ENCODE assay signal across 26 mouse cellular contexts in genomic region chr2:129742016-129742415, GRCm38 (mm10). TPM values are rescaled to one million over a fixed set of nuclear protein-coding genes. Genes with fewer than 3 reads are reported as not detected.
A peak's percentile ranks its signal among the peaks of the same experiment; 100 is the strongest.
DNase-seq lines count a peak whose midpoint lies in the region; ATAC-seq lines count a peak whose summit lies in the region.
"Had no signal": no experiment of that assay in that cellular context is flagged by ENCODE, and none has a peak within 500 bp of the region (broad histone marks: within the 10 kb centered on the region; RNA-seq: fewer than 3 reads in every experiment).

No protein-coding gene starts in this region.

- H3K9ac ChIP-seq in limb, embryonic 11.5 days (ENCODE audit: low read length) = no peak overlapping the region
- H3K9ac ChIP-seq: embryonic facial prominence, embryonic 13.5 days; embryonic facial prominence, embryonic 15.5 days; forebrain, embryonic 12.5 days had no signal

- ATAC-seq in frontal cortex, adult (ENCODE audit: low TSS enrichment) = peak; percentile 43; the same call in 1 of the 2 replicates
- ATAC-seq in limb, embryonic 11.5 days (ENCODE audit: insufficient number of reproducible peaks, low FRiP score, low TSS enrichment, low read depth) = no peak
- ATAC-seq: activated CD4-positive, CD25-positive, alpha-beta regulatory T cell, adult 4 months; CD4-positive, CD25-positive, alpha-beta regulatory T cell, adult 4 months; forebrain, embryonic 14.5 days; forebrain, embryonic 16.5 days; Patski had no signal

- WGBS in limb, embryonic 11.5 days = 93% methylated on average over 7 of the region's 7 CpGs
- 93% methylated on average over 7 of the region's 7 CpGs for WGBS in limb, embryonic 10.5 days

- DNase-seq in frontal cortex, postnatal 25 days (ENCODE audit: low spot score in 2 of 2) = no peak
- DNase-seq in limb, embryonic 11.5 days (ENCODE audit: low spot score) = peak; percentile 3
- DNase-seq in limb, embryonic 10.5 days (ENCODE audit: low spot score) = no peak
- peak; percentile 40 for DNase-seq in brain, adult 2 months (ENCODE audit: low read depth, low spot score)
- DNase-seq: adrenal gland, adult 8-10 months; adrenal gland, postnatal 14 days; B cell, adult 2 months; cerebellum, adult 11 months; cerebellum, adult 18-20 months; cerebellum, adult 8-10 months; cerebellum, adult 9-11 months; cerebellum, postnatal 14 days; cerebellum, postnatal 36 days; embryo, embryonic 11 days had no signal

- no peak overlapping the region for H3K4me3 ChIP-seq in limb, embryonic 11.5 days (ENCODE audit: low read depth, low read length)
- no peak overlapping the region for H3K4me3 ChIP-seq in limb, embryonic 10.5 days
- H3K4me3 ChIP-seq: embryonic facial prominence, embryonic 13.5 days; embryonic facial prominence, embryonic 15.5 days; erythroblast, embryonic 14.5 days; forebrain, embryonic 10.5 days; forebrain, embryonic 12.5 days had no signal

- H3K4me2 ChIP-seq in limb, embryonic 11.5 days (ENCODE audit: low read depth, severe bottlenecking) = no peak overlapping the region
- H3K4me2 ChIP-seq: embryonic facial prominence, embryonic 13.5 days; embryonic facial prominence, embryonic 15.5 days; forebrain, embryonic 12.5 days had no signal

- H3K27ac ChIP-seq in limb, embryonic 11.5 days (replicated peaks; ENCODE audit: low read depth, low read length) = no peak overlapping the region
- H3K27ac ChIP-seq in limb, embryonic 10.5 days = no peak overlapping the region
- H3K27ac ChIP-seq: embryonic facial prominence, embryonic 13.5 days; embryonic facial prominence, embryonic 15.5 days; forebrain, embryonic 10.5 days; forebrain, embryonic 12.5 days had no signal

- no peaks in the 10 kb centered on the region for H3K27me3 ChIP-seq in limb, embryonic 11.5 days (ENCODE audit: control insufficient read depth, insufficient read depth, low read length)
- no peaks in the 10 kb centered on the region for H3K27me3 ChIP-seq in limb, embryonic 10.5 days (ENCODE audit: low read depth, poor library complexity, severe bottlenecking)
- H3K27me3 ChIP-seq: embryonic facial prominence, embryonic 13.5 days; embryonic facial prominence, embryonic 15.5 days; forebrain, embryonic 12.5 days had no signal

- H3K36me3 ChIP-seq in limb, embryonic 11.5 days (ENCODE audit: control insufficient read depth, insufficient read depth, low read length) = no peaks in the 10 kb centered on the region
- no peaks in the 10 kb centered on the region for H3K36me3 ChIP-seq in limb, embryonic 10.5 days
- H3K36me3 ChIP-seq: embryonic facial prominence, embryonic 13.5 days; embryonic facial prominence, embryonic 15.5 days; forebrain, embryonic 10.5 days; forebrain, embryonic 12.5 days; G1E had no signal

- H3K9me3 ChIP-seq in limb, embryonic 11.5 days (ENCODE audit: control insufficient read depth, low read length) = no peaks in the 10 kb centered on the region
- no peaks in the 10 kb centered on the region for H3K9me3 ChIP-seq in limb, embryonic 10.5 days (replicated peaks)
- H3K9me3 ChIP-seq: embryonic facial prominence, embryonic 13.5 days; embryonic facial prominence, embryonic 15.5 days; forebrain, embryonic 10.5 days; forebrain, embryonic 12.5 days had no signal

- H3K4me1 ChIP-seq in limb, embryonic 11.5 days (ENCODE audit: control insufficient read depth, insufficient read depth, low read length) = no peaks in the 10 kb centered on the region
- H3K4me1 ChIP-seq in limb, embryonic 10.5 days = no peaks in the 10 kb centered on the region
- H3K4me1 ChIP-seq: embryonic facial prominence, embryonic 13.5 days; embryonic facial prominence, embryonic 15.5 days; forebrain, embryonic 10.5 days; forebrain, embryonic 12.5 days had no signal

RNA-seq across cellular contexts. Expression of gene Pdyn, which starts 42.4 kb away (rescaled TPM):
- not detected in 2 replicates for polyA plus RNA-seq in limb, embryonic 11.5 days (2014; fragmentation: Nextera tagmentation; extraction: Ambion mirVana)
- not detected in 2 replicates for polyA plus RNA-seq in limb, embryonic 10.5 days (2016; fragmentation: Nextera tagmentation; extraction: Ambion mirVana)
- polyA plus RNA-seq: activated CD4-positive, CD25-positive, alpha-beta regulatory T cell, adult 4 months; CD4-positive, CD25-positive, alpha-beta regulatory T cell, adult 4 months; embryonic facial prominence, embryonic 15.5 days; erythroblast, embryonic 14.5 days; G1E; Patski had no signal

RNA-seq across cellular contexts. Expression of gene Stk35, which starts 58.3 kb away (rescaled TPM):
- 20.5 and 21.1 TPM in 2 replicates for polyA plus RNA-seq in limb, embryonic 11.5 days (2014; fragmentation: Nextera tagmentation; extraction: Ambion mirVana)
- polyA plus RNA-seq in limb, embryonic 10.5 days (2016; fragmentation: Nextera tagmentation; extraction: Ambion mirVana) = 16.4 and 19.4 TPM in 2 replicates

Comparison
In these comparisons a context has a peak if more than half of its experiments do, and no peak if none do; other contexts are left out.
1. DNase-seq: peak in limb, embryonic 11.5 days (single experiment) and brain, adult 2 months (single experiment); none in frontal cortex, postnatal 25 days (0 of 2) and limb, embryonic 10.5 days (single experiment).